In the genomic region with DNA sequence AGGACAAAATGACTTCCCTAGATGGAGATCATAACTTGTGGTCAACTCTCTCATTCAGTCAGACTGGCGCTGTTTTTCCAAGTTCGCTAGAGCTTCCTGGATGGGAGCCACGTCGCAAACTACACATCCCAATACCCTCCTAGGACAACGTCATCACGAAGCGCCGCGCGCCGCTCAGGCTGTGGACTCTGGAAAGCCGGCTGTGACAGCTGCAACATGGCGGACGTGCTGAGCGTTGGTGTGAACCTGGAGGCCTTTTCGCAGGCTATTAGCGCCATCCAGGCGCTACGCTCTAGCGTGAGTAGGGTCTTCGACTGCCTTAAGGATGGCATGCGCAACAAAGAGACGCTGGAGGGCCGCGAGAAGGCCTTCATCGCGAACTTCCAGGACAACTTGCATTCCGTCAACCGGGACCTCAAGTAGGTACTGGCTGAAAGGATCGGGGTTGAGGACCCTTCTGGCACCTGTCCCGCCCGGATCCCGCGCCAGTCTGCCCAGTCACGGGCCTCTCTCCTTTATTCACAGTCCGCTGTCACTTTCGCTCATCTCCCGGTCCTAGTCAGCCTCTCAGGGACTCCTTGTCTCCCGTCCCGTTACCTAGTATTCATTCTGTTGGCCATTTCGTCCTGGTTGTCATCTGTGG, we compare ENCODE assay signal across 8 mouse cellular contexts. TPM values are rescaled to one million over a fixed set of nuclear protein-coding genes. Genes with fewer than 3 reads are reported as not detected.
DNase-seq lines count a peak whose midpoint lies in the region; ATAC-seq lines count a peak whose summit lies in the region.

Med27 (plus strand) TSS at position 191 of the 643 bp plus-strand sequence.

- H3K27ac ChIP-seq in brown adipose tissue, adult 24 weeks (replicated peaks; ENCODE audit: low read depth, low read length), result peak within 1 kb of the TSS; percentile 68
- 0 out of 2 replicates have a peak within 1 kb of the TSS, but pooled peaks have one; percentile 24 for H3K27ac ChIP-seq in heart, embryonic 13.5 days (replicated peaks)
- peak within 1 kb of the TSS; percentile 36; the same call in 1 of the 2 replicates for H3K27ac ChIP-seq in liver, embryonic 12.5 days
- no peak within 1 kb of the TSS for H3K27ac ChIP-seq in stomach, embryonic 15.5 days

- no peaks in the 10 kb centered on the region for H3K4me1 ChIP-seq in brown adipose tissue, adult 24 weeks (ENCODE audit: control insufficient read depth, insufficient read depth, insufficient read length, low read length)
- H3K4me1 ChIP-seq in heart, embryonic 13.5 days, result peaks cover 9% of the 10 kb centered on the region
- peaks cover 13% of the 10 kb centered on the region for H3K4me1 ChIP-seq in liver, embryonic 12.5 days
- H3K4me1 ChIP-seq in stomach, embryonic 15.5 days, result peaks cover 10% of the 10 kb centered on the region; the same call in 1 of the 2 replicates

- H3K9me3 ChIP-seq in heart, embryonic 13.5 days, result no peaks in the 10 kb centered on the region
- H3K9me3 ChIP-seq in liver, embryonic 12.5 days (replicated peaks), result no peaks in the 10 kb centered on the region
- no peaks in the 10 kb centered on the region for H3K9me3 ChIP-seq in stomach, embryonic 15.5 days

- peak; percentile 80; the same call in 1 of the 2 replicates for ATAC-seq in heart, embryonic 13.5 days (ENCODE audit: extremely low read depth, insufficient number of reproducible peaks, low FRiP score, low TSS enrichment)
- peak; percentile 97 for ATAC-seq in liver, embryonic 12.5 days
- peak; percentile 96 for ATAC-seq in stomach, embryonic 15.5 days (ENCODE audit: insufficient read depth, low FRiP score, low read depth)

- WGBS in heart, embryonic 13.5 days, result 1% methylated on average over 41 of the region's 41 CpGs
- 1% methylated on average over 41 of the region's 41 CpGs for WGBS in liver, embryonic 12.5 days (ENCODE audit: insufficient replicate concordance)
- under 1% methylated on average over 41 of the region's 41 CpGs for WGBS in stomach, embryonic 15.5 days

- H3K9ac ChIP-seq in heart, embryonic 13.5 days, result peak within 1 kb of the TSS; percentile 90
- H3K9ac ChIP-seq in liver, embryonic 12.5 days, result peak within 1 kb of the TSS; percentile 83
- peak within 1 kb of the TSS; percentile 78 for H3K9ac ChIP-seq in stomach, embryonic 15.5 days

- peak within 1 kb of the TSS; percentile 89 for H3K4me2 ChIP-seq in heart, embryonic 13.5 days
- peak within 1 kb of the TSS; percentile 89 for H3K4me2 ChIP-seq in liver, embryonic 12.5 days
- H3K4me2 ChIP-seq in stomach, embryonic 15.5 days, result peak within 1 kb of the TSS; percentile 90

- H3K36me3 ChIP-seq in heart, embryonic 13.5 days, result peaks cover 21% of the 10 kb centered on the region
- peaks cover 25% of the 10 kb centered on the region for H3K36me3 ChIP-seq in liver, embryonic 12.5 days
- H3K36me3 ChIP-seq in stomach, embryonic 15.5 days, result peaks cover 3% of the 10 kb centered on the region

- peak; percentile 93 for DNase-seq in CD4-positive, CD25-positive, alpha-beta regulatory T cell, adult 2 months (ENCODE audit: low read depth, low spot score)
- DNase-seq in fat pad, adult 2 months (ENCODE audit: extremely low read depth, low read depth, low spot score), result peak; percentile 58
- peak; percentile 99 for DNase-seq in kidney, postnatal 10 days
- DNase-seq in natural killer cell, adult 2 months (ENCODE audit: low spot score in 2 of 2), result peak; percentile 80 to 86

- H3K27me3 ChIP-seq in heart, embryonic 13.5 days (replicated peaks), result peaks cover 6% of the 10 kb centered on the region; the same call in 1 of the 2 replicates
- peaks cover 8% of the 10 kb centered on the region; the same call in 1 of the 2 replicates for H3K27me3 ChIP-seq in liver, embryonic 12.5 days (replicated peaks)
- H3K27me3 ChIP-seq in stomach, embryonic 15.5 days (replicated peaks), result no peaks in the 10 kb centered on the region

- H3K4me3 ChIP-seq in brown adipose tissue, adult 24 weeks (ENCODE audit: insufficient read depth, low read depth, low read length), result peak within 1 kb of the TSS; percentile 97
- H3K4me3 ChIP-seq in heart, embryonic 13.5 days, result peak within 1 kb of the TSS; percentile 89
- peak within 1 kb of the TSS; percentile 91 for H3K4me3 ChIP-seq in liver, embryonic 12.5 days
- peak within 1 kb of the TSS; percentile 95 for H3K4me3 ChIP-seq in stomach, embryonic 15.5 days (replicated peaks)

RNA-seq across cellular contexts. Expression of gene Med27, which starts in this region (rescaled TPM):
- 8.2 and 16.8 TPM in 2 replicates for polyA plus RNA-seq in brown adipose tissue, adult 24 weeks (2012; ENCODE audit: insufficient read depth, insufficient read length, missing spikeins)
- polyA plus RNA-seq in heart, embryonic 13.5 days (2015; fragmentation: Nextera tagmentation; extraction: Ambion mirVana), result 34.3 and 34.4 TPM in 2 replicates
- polyA plus RNA-seq in liver, embryonic 12.5 days (2016; fragmentation: Nextera tagmentation; extraction: Ambion mirVana), result 28.9 and 30.9 TPM in 2 replicates
- 36.4 and 43.1 TPM in 2 replicates for polyA plus RNA-seq in stomach, embryonic 15.5 days (2015; fragmentation: Nextera tagmentation; extraction: Ambion mirVana)
